Mouse (Mus musculus) hindbrain, postnatal 0 days (tissue): ENCODE data around the gene Egflam. TPM values are rescaled to one million over a fixed set of nuclear protein-coding genes. Genes with fewer than 3 reads are reported as not detected.

Source experiments
- ATAC-seq: fragments of 200-750 bp; cut with Nextera tagmentation; 2 replicates; pipeline ENCODE4 v1.8.0; 2017; ENCODE audit warnings: mild to moderate bottlenecking, moderate TSS enrichment, moderate library complexity
- DNase-seq: peaks from one replicate; pipeline ENCODE4 v3.0.0-alpha.2; 2015; ENCODE audit warnings: low spot score
- H3K27ac ChIP-seq: fragments of 300-500 bp; sonication (generic); 2 replicates; pipeline ENCODE4 v1.5.1; 2014; ENCODE audit warnings: mild to moderate bottlenecking
- H3K27me3 ChIP-seq: fragments of 300-500 bp; sonication (generic); 2 replicates; pipeline ENCODE4 v1.6.1; 2014; ENCODE audit warnings: low read length, mixed read lengths; ENCODE audit not compliant: insufficient read depth
- H3K36me3 ChIP-seq: fragments of 300-500 bp; sonication (generic); 2 replicates; pipeline ENCODE4 v1.6.1; 2014; ENCODE audit warnings: low read length, mixed read lengths; ENCODE audit not compliant: insufficient read depth
- H3K4me1 ChIP-seq: fragments of 300-500 bp; sonication (generic); 2 replicates; pipeline ENCODE4 v1.6.1; 2014; ENCODE audit warnings: antibody characterized with exemption, low read length, mixed read lengths; ENCODE audit not compliant: insufficient read depth
- H3K4me2 ChIP-seq: fragments of 300-500 bp; sonication (generic); 2 replicates; pipeline ENCODE4 v1.6.1; 2014; ENCODE audit warnings: low read depth, mild to moderate bottlenecking, low read length, moderate library complexity, mixed read lengths
- H3K4me3 ChIP-seq: fragments of 300-500 bp; sonication (generic); 2 replicates; pipeline ENCODE4 v1.5.1; 2014; ENCODE audit warnings: low read length
- H3K9ac ChIP-seq: fragments of 300-500 bp; sonication (generic); replicated peaks from 2 replicates; pipeline ENCODE4 v1.6.1; 2014; ENCODE audit warnings: mild to moderate bottlenecking, low read length, moderate library complexity, mixed read lengths
- H3K9me3 ChIP-seq: fragments of 300-500 bp; sonication (generic); 2 replicates; pipeline ENCODE4 v1.6.1; 2016; ENCODE audit warnings: low read length, mixed read lengths
- CTCF ChIP-seq: IDR thresholded peaks from 2 replicates; pipeline ENCODE4 v1.5.1; 2016; ENCODE audit warnings: antibody characterized with exemption, control low read depth, low read depth
- WGBS: fragments of 180-500 bp; shearing (Covaris S2); extraction: QIAGEN DNeasy Blood & Tissue Kit; methylation state at CpG from one replicate; pipeline ENCODE4 v1.1.7; 2014; 5-methylcytosine and 5-hydroxymethylcytosine counted together
- polyA plus RNA-seq: library from polyadenylated mRNA; unstranded; fragments of >200 nt; fragmentation: Nextera tagmentation; extraction: Ambion mirVana; gene quantifications from 2 replicates; pipeline ENCODE4 v1.2.1, GENCODE M21; 2015
- total RNA-seq: library from RNA; depleted of rRNA; stranded (reverse); fragments of >200 nt; gene quantifications from 2 replicates; pipeline ENCODE4 v1.2.3, GENCODE M21; 2014

The Egflam gene
- total and polyA plus RNA-seq, 2 experiments from 2014 or later: 5.9 to 8.5 TPM

DNA sequence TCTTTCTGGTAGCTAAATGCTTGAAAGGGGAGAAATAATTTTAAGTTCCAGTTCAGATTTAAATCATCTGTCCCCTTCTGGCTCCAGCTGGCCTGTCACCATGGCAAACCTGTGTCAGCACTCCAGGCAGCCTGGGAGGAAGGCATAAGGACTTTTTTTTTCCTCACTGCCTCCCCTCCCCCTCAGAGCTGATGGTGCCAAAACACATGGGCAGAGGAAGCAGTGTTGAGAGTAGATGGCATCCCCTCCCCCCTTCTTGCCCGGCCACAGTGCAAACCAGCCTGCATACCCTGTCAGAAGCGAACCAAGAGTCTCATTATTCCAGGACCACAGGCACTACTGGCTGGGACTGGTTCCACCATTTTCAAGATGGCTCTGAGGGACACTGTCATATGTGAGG is 199.4 kb downstream of the Egflam start:
- H3K36me3 ChIP-seq: no peaks in the 10 kb centered on the region
- H3K27ac ChIP-seq: peak overlapping the region; percentile 77
- TF ChIP-seq CTCF: no peak
- H3K4me2 ChIP-seq: no peak overlapping the region
- H3K27me3 ChIP-seq: no peaks in the 10 kb centered on the region
- peak; percentile 89 for ATAC-seq
- 21% methylated on average over 2 of the region's 2 CpGs for WGBS
- peaks cover 29% of the 10 kb centered on the region for H3K4me1 ChIP-seq
- no peaks in the 10 kb centered on the region for H3K9me3 ChIP-seq
- no peak overlapping the region for H3K9ac ChIP-seq
- no peak overlapping the region for H3K4me3 ChIP-seq
- peak; percentile 89 for DNase-seq

DNA sequence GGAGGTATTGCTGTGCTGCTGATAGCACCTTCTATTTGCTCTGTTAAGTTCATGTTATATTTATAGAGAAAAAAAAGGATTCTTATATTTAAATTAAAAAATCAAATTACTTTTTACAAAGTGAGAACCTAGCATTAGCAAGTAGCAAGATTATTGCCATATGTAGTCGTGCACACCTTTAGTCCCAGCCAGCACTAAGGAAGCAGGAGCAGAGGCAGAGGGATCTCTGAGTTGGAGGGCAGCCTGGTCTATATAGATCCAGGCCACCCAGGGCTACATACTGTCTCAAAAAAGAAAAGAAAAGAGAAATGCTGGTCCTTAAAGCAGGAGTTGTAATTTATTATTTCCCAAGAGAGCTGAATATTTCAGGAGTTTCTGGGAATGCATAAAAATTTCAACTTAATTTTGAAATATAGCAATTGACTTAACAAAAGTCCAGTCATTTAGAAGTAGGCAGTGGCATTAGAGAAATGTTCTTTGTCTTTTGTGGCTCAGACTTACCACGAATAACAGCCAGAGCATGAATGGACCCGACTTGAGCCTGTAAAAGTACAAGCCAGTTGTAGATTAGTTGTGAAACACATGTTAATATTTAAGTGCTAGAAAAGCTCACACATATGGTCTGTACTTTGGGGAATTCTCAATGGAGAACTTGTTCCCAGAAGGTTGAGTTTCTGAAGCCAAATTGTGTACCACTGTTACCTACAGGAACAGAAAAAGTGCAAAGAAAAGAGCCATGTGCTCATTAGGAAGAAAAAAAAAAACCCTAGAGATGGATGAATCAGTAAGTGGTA is 200.3 kb downstream of the Egflam start:
- H3K9ac ChIP-seq: no peak overlapping the region
- DNase-seq (no peak), ATAC-seq (no peak)
- peaks cover 29% of the 10 kb centered on the region for H3K4me1 ChIP-seq
- H3K27ac ChIP-seq: peak overlapping the region; percentile 37; the same call in 1 of the 2 replicates
- H3K4me3 ChIP-seq: no peak overlapping the region
- 45% methylated on average over 3 of the region's 3 CpGs for WGBS
- TF ChIP-seq CTCF: no peak
- no peaks in the 10 kb centered on the region for H3K27me3 ChIP-seq
- H3K4me2 ChIP-seq: no peak overlapping the region
- H3K36me3 ChIP-seq: no peaks in the 10 kb centered on the region
- H3K9me3 ChIP-seq: no peaks in the 10 kb centered on the region

DNA sequence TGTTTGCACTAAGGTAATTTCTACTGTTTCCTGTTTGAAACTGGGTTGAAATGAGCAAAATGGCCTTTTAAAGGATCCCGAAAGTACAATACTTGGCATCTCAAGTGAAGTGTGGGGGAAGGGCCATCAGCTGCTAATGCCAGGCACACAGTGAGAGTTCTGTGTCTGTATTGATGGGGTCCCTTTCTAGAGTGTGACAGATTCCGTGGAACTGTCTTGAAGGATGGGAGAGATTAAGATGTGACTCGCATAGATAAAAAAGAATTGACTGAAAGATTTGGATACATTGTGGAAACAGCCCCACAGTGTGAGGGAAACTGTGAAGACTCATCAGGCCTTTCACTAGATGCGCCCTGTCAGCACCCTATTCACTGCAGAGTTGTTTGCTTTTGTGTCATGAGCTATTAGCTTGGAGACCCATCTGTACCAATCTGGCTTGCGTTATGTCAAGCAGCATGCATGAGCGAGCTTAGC is 203.4 kb downstream of the Egflam start:
- WGBS: 23% methylated on average over 6 of the region's 6 CpGs
- H3K36me3 ChIP-seq: peaks cover 8% of the 10 kb centered on the region; the same call in 1 of the 2 replicates
- no peak overlapping the region for H3K4me2 ChIP-seq
- H3K9me3 ChIP-seq: no peaks in the 10 kb centered on the region
- H3K27ac ChIP-seq: peak overlapping the region; percentile 82
- no peak overlapping the region for H3K4me3 ChIP-seq
- peaks cover 24% of the 10 kb centered on the region for H3K4me1 ChIP-seq
- H3K27me3 ChIP-seq: no peaks in the 10 kb centered on the region
- ATAC-seq: peak; percentile 86
- no peak for TF ChIP-seq CTCF
- DNase-seq: peak; percentile 82
- no peak overlapping the region for H3K9ac ChIP-seq

DNA sequence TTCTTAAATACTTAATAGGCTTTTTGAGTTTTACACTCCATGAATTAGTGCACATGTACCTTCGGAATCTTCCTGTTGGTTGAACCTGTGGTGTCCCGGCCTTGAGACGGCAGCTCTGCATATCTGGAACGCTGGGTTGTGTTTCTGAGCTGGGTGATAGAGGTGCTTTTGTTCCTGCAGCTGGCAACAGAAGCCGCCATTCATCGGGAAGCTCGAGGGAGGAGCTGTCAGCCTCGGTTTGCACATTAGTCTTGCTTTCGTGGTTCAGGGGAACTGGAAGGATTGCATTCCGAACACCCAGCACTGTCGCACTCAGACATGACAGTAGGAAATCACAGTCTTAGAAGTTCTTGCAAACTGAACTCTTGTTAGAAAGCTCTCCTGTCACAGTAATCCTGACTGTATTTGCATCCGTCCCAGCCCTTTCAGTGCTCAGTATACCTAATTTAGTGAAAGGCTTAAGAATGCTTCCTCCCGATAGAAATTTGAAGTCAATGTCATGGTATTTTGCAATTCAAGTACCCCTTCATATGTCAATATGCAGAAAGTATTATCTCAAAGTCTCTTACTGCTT is 204.0 kb downstream of the Egflam start:
- H3K27ac ChIP-seq: peak overlapping the region; percentile 82
- no peak overlapping the region for H3K4me3 ChIP-seq
- peaks cover 20% of the 10 kb centered on the region for H3K4me1 ChIP-seq
- peaks cover 13% of the 10 kb centered on the region; the same call in 1 of the 2 replicates for H3K36me3 ChIP-seq
- TF ChIP-seq CTCF: no peak
- no peaks in the 10 kb centered on the region for H3K9me3 ChIP-seq
- WGBS: 13% methylated on average over 13 of the region's 13 CpGs
- H3K27me3 ChIP-seq: no peaks in the 10 kb centered on the region
- DNase-seq (peak; percentile 76), ATAC-seq (peak; percentile 44)
- no peak overlapping the region for H3K9ac ChIP-seq
- 0 out of 2 replicates have a peak overlapping the region, but pooled peaks have one; percentile 13 for H3K4me2 ChIP-seq

DNA sequence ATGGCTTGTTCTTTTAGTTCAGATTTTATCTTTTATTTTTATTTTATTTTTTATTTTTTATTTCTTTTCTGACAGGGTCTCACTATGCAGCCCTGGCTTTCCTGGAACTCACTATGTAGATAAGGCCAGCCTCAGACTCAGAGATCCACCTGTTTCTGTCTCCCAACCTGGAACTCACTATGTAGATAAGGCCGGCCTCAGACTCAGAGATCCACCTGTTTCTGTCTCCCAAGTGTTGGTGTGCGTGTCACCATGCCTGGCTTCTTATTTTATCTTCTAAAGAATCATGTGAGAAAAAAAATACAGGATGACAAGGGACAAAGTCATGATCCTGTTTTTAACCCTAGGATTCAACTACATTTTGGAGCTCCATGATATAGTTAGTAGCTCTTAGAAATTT is 205.6 kb downstream of the Egflam start:
- no peak for ATAC-seq
- no peak for DNase-seq
- H3K4me1 ChIP-seq: peaks cover 16% of the 10 kb centered on the region
- no peak overlapping the region for H3K4me2 ChIP-seq
- 97% methylated on average over 2 of the region's 2 CpGs for WGBS
- H3K36me3 ChIP-seq: peaks cover 13% of the 10 kb centered on the region; the same call in 1 of the 2 replicates
- H3K27me3 ChIP-seq: no peaks in the 10 kb centered on the region
- no peak overlapping the region for H3K4me3 ChIP-seq
- no peak overlapping the region for H3K9ac ChIP-seq
- H3K27ac ChIP-seq: no peak overlapping the region
- H3K9me3 ChIP-seq: no peaks in the 10 kb centered on the region
- TF ChIP-seq CTCF: no peak

DNA sequence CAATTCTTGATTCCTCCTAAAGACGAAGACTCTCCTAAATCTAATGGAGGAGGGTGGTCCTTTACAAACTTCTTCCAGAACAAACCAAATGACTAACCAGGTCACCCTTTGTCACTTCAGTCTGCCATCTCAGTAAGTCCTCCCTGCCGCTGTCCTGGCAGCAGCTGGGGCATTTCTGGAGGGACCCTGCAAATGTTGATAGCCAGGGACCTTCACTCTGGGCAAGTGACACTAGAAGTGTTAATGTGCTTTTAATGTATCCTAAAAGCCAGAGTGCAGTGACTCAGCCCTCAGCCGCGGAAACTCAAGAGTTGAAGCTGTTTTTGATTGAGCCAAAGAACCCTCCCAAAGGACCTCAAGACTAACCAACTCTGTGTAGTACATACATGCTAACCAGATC is 207.1 kb downstream of the Egflam start:
- no peak for ATAC-seq
- DNase-seq: no peak
- Histone ChIP-seq H3K27me3 (no peaks in the 10 kb centered on the region), H3K4me3 (no peak overlapping the region), H3K4me1 (peaks cover 16% of the 10 kb centered on the region), H3K4me2 (no peak overlapping the region), H3K27ac (no peak overlapping the region), H3K9me3 (no peaks in the 10 kb centered on the region), H3K9ac (no peak overlapping the region), H3K36me3 (peaks cover 19% of the 10 kb centered on the region; the same call in 1 of the 2 replicates)
- WGBS: 95% methylated on average over 4 of the region's 4 CpGs
- TF ChIP-seq CTCF: no peak
